Mouse (Mus musculus) urinary bladder, postnatal 14 days (tissue): ENCODE measurements around the gene Dusp22.

Source experiments
- DNase-seq: peaks from one replicate; pipeline ENCODE4 v3.0.0; 2021; ENCODE audit warnings: low spot score

Gene Dusp22

GRCm38 (mm10) chr13:30750461-30751303, 90.9 kb downstream of the Dusp22 start:
- no peak for DNase-seq

- no peak for DNase-seq
Measured at GRCm38 (mm10) chr13:30751304-30751580, 91.4 kb downstream of the Dusp22 start.

- no peak for DNase-seq
Measured at GRCm38 (mm10) chr13:30752581-30753187, 92.9 kb downstream of the Dusp22 start.

- no peak for DNase-seq
Measured at GRCm38 (mm10) chr13:30753441-30753840, 93.6 kb downstream of the Dusp22 start.

GRCm38 (mm10) chr13:30754066-30754465, 94.3 kb downstream of the Dusp22 start:
- DNase-seq: no peak

GRCm38 (mm10) chr13:30754825-30755476, 95.2 kb downstream of the Dusp22 start:
- DNase-seq: no peak

- DNase-seq: no peak
Measured at GRCm38 (mm10) chr13:30755577-30755976, 95.8 kb downstream of the Dusp22 start.

GRCm38 (mm10) chr13:30755998-30756639, 96.3 kb downstream of the Dusp22 start:
- no peak for DNase-seq

- no peak for DNase-seq
Measured at GRCm38 (mm10) chr13:30757264-30757900, 97.6 kb downstream of the Dusp22 start.

GRCm38 (mm10) chr13:30758789-30759381, 99.1 kb downstream of the Dusp22 start:
- no peak for DNase-seq

GRCm38 (mm10) chr13:30760374-30761090, 100.7 kb downstream of the Dusp22 start:
- DNase-seq: no peak
